Mouse (Mus musculus) liver, adult 2 months (tissue): Measurements from ENCODE around the gene Foxj1.

ENCODE experiments used
- CTCF ChIP-seq: fragments of 200-500 bp; IDR thresholded peaks from 2 replicates; pipeline ENCODE4 v1.5.1; 2011; ENCODE audit warnings: low read depth, low read length, control low read depth
- POLR2A ChIP-seq: fragments of 200-500 bp; IDR thresholded peaks from 2 replicates; pipeline ENCODE4 v1.6.1; 2011; ENCODE audit warnings: low read length, control low read depth; ENCODE audit not compliant: insufficient read depth; ENCODE audit errors: extremely low read depth

GRCm38 (mm10) chr11:116379530-116379929 lies 44.3 kb upstream of the Foxj1 start:
- TF ChIP-seq POLR2A (no peak), CTCF (no peak)
